Mouse (Mus musculus) MEL-GATA-1-ER (cell line): Measurements from ENCODE around the gene Tfeb.

ENCODE experiments used
- DNase-seq: peaks from one replicate; pipeline ENCODE4 v3.0.0-alpha.2; 2012; ENCODE audit warnings: low read depth; ENCODE audit errors: extremely low read depth

Gene Tfeb

GRCm38 (mm10) chr17:47787632-47788031 lies 50.8 kb downstream of the Tfeb start:
- no peak for DNase-seq

- DNase-seq, result no peak
Measured at GRCm38 (mm10) chr17:47788306-47788705, 51.5 kb downstream of the Tfeb start.

GRCm38 (mm10) chr17:47788996-47789395 lies 52.2 kb downstream of the Tfeb start:
- DNase-seq, result no peak

- DNase-seq, result no peak
Measured at GRCm38 (mm10) chr17:47792098-47792863, 55.5 kb downstream of the Tfeb start.

GRCm38 (mm10) chr17:47793377-47793776 lies 56.5 kb downstream of the Tfeb start:
- no peak for DNase-seq

- peak; percentile 46 for DNase-seq
Measured at GRCm38 (mm10) chr17:47795446-47795845, 58.6 kb downstream of the Tfeb start.

- DNase-seq, result no peak
Measured at GRCm38 (mm10) chr17:47796156-47796816, 59.5 kb downstream of the Tfeb start.

- no peak for DNase-seq
Measured at GRCm38 (mm10) chr17:47796968-47797367, 60.1 kb downstream of the Tfeb start.

- DNase-seq, result no peak
Measured at GRCm38 (mm10) chr17:47797383-47797782, 60.6 kb downstream of the Tfeb start.

GRCm38 (mm10) chr17:47802806-47803205 lies 66.0 kb downstream of the Tfeb start:
- DNase-seq, result no peak

GRCm38 (mm10) chr17:47803662-47804061 lies 66.8 kb downstream of the Tfeb start:
- peak; percentile 18 for DNase-seq

GRCm38 (mm10) chr17:47805047-47805835 lies 68.4 kb downstream of the Tfeb start:
- no peak for DNase-seq

GRCm38 (mm10) chr17:47806230-47806629 lies 69.4 kb downstream of the Tfeb start:
- DNase-seq, result no peak

GRCm38 (mm10) chr17:47811265-47811800 lies 74.5 kb downstream of the Tfeb start:
- no peak for DNase-seq

GRCm38 (mm10) chr17:47812200-47812599 lies 75.4 kb downstream of the Tfeb start:
- no peak for DNase-seq

GRCm38 (mm10) chr17:47813616-47814015 lies 76.8 kb downstream of the Tfeb start:
- DNase-seq, result no peak

GRCm38 (mm10) chr17:47814496-47814895 lies 77.7 kb downstream of the Tfeb start:
- DNase-seq, result no peak

GRCm38 (mm10) chr17:47815446-47815845 lies 78.6 kb downstream of the Tfeb start:
- no peak for DNase-seq

- DNase-seq, result no peak
Measured at GRCm38 (mm10) chr17:47818038-47818725, 81.4 kb downstream of the Tfeb start.

GRCm38 (mm10) chr17:47821339-47821738 lies 84.5 kb downstream of the Tfeb start:
- DNase-seq, result no peak

GRCm38 (mm10) chr17:47831161-47831560 lies 94.3 kb downstream of the Tfeb start:
- DNase-seq, result no peak
